Mouse (Mus musculus) layer of hippocampus, postnatal 36 days (tissue): ENCODE data around the gene Hmga2. TPM values are rescaled to one million over a fixed set of nuclear protein-coding genes. Genes with fewer than 3 reads are reported as not detected.

Experiments used
- DNase-seq, 2 experiments: peaks; one replicate each; pipeline ENCODE4 v3.0.0; 2022
- total RNA-seq, 2 experiments: library from RNA; stranded (reverse); gene quantifications; 2 replicates each; pipeline ENCODE4 v1.2.3; 2021

The Hmga2 gene
- total RNA-seq, 2 experiments from 2014 or later = 0.12 to 0.35 TPM

DNA sequence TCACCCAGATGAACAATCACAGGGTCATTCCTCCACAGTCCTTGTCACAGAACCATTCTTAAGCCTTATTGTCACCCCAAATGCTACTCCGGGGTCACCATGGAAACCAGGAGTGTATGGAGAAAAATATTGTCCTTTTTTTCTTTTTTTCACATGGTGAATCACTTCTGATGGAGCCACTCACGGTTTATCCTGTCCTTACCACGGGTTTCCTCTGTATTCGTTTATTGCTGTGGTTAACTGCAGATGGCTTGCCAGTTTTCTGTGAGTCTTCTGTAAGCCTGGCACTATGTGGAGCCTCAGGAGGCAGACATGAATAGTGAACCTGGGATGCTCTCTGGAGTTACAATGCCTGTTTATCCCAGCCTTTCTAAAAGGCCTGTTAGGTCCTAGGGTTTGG, 53.4 kb downstream of the Hmga2 start:
- no peak for DNase-seq

DNA sequence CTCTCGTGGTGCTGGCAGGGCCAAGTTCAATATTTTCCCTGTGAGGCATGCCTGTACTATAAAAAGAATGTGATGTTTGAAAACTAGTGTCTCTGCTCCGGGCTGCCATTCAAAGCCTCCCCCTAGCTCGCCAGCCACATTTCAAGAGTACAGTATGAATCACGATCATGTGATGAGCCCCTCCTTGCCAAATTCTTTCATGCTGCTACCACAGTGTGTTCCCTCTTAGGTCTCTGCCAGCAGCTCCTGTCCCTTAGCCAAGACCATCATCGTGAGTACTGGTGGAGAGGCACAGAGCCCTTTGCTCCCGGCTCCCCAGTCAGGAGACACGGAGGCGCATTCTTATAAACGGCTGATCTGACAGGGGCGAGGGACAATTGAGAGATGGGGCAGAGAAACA, 54.2 kb downstream of the Hmga2 start:
- peak; percentile 24 to 38 for DNase-seq

DNA sequence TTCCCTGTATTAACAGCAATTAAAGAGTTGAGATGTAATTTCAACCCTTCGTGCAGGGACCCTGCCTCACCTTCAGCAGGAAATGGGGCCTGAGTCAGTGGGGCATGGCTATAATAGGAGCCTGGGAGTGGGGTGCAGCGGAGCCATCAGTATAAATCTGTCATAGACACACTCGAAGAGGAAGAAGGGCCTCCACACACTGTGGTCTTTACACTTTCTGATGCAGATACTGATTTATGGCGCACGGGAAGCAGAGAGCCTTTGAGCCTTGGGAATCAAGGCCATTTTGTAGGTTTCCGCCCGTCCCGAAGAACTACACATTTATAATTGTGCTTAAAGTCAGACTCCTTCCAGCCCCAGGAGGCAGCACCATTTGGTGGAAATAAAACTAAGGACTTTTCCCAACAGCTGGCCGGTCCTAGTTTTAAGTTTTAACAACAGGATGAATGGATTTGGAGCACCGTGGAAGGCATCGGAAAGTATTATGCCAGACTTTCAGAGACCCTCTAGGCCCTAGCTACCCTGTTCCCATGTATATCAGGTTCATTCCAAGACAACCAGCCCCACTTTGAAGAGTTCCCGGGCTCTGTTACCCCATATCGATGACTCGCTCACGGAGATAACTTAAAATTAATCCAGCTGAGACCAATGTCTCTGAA, 55.2 kb downstream of the Hmga2 start:
- DNase-seq = no peak

DNA sequence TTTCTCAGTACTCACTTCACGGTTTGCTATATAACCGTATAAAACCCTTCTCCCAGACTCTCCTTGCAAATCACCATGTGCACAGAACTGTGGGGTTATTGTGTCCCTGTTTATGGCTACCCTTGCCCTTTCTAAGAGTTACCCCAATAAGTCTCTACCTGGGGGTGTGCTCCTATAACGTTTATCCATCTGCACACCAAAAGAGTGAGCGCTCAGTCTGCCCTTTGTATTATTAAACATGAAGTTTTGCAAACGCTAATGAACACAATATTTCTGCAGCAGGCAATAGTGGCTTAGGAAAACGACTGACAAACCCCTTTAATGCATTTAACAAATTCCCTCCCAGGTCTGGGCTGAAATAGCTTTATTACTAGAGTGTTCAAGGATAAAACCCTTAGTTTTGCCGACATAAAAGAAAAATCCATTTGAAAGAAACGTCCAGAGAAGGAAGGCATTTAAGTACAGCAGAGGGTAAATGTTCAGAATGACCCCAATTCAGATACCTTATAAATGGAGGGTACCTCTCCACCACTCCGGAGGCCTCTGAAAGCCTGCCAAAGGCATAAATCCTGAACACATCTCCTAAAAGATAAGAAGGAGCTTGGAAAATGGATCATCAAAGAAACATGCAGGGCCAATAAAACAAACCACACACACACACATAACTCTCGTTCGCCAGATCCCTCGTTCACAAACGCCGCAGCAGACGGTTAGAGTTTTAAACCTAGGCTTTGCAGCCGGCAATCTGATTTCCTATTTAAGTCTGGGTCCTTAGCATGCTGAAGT, 57.3 kb downstream of the Hmga2 start:
- DNase-seq = no peak

DNA sequence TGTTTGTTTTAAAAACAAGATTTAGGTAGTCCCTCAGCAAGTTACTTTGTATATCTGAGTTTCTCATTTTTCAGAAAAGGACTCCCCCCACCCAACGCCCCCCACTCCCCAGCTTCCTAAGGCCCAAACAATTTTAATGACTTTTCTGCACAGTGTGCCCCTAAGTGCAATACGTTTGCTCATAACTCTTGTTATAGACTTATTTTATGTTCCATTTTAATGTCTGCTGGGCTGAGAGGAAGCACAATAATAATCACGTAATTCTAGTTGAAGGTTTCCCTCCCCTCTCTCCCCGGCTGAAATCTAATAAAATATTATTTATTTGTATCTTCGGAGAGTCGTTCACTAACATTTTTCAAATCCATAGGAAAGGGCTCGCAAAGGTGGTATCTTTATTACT, 58.1 kb downstream of the Hmga2 start:
- DNase-seq = no peak

DNA sequence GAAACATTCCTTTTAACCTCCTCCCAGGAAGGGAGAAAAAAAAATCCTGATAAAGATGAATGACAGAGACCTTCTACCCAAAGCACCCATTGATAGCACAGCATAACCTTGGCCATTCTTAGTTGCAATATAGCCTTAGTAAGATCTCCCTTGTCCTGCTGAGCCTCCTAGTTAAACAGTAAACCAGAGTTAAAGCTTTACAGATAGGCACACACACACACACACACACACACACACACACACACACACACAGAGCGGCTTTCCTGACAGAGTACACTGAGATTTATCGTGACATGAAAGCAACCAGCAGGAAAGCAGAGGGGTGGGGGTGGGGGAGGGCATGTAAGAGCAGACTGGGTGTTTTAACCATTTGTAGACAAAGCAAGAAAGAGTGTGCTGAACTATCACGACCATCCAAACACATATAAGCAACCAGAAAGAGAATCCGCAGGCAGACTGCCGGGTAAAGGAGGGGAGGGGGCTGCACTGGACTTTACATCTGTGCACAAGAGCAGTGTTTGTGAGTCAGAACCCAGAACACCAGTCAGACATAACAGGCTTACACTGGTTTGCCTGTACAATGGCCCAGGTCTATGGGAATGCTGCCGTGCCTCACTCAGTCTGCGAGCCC, 58.7 kb downstream of the Hmga2 start:
- no peak for DNase-seq

DNA sequence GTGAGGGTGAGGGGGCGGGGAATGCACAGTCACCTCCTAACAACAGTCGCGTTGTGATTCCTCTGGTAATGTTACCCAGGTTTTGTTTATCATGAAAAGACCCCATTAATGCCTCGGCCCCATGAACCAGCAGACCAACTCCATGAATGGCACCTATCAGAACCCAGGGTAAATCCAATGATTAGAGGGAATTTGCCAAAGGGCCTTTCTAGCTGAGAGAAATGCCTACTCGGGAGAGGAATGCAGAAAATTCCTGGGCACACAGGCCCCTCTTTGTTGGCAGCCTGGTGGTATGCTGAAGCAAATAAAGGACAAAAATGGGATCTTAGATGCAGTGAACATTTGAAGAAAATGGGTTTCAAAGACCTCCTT, 59.2 kb downstream of the Hmga2 start:
- DNase-seq = no peak

DNA sequence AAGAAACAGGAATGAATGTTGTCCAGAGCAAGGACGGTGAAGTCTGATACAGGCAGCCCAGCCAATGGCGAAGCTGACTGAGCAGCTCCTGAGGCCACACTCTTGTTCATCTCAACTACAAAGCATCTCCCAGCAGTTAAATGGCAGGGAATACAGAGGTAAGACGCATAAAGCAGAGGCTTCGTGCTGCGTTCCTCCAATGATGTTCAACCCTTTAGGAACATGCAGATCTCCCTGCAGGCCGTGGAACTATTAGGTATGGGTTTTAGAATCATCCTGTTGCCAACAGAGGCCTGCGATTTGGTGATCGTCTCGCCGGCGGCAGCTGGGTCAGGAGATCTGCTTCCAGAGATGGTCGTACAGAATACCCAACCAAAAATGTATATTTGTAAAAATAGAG, 59.6 kb downstream of the Hmga2 start:
- DNase-seq = no peak

DNA sequence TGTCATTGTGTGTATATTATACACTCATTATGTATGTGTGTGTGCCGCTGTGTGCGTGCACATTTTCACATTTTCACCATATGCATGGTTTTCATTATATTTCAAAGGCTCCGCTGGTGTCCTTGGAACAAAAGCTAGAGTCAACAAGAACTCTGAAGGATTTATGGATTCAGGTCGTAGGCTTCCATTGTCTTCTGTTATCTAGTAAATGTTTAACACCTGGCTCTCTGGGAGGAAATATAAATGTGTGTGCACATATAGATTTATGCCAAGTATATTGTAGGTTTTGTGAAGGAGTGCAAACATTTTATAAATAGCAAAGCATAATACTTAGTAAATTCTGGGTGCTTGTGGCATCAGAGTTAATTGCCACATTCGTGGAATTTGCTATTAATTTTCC, 64.1 kb downstream of the Hmga2 start:
- DNase-seq = no peak

DNA sequence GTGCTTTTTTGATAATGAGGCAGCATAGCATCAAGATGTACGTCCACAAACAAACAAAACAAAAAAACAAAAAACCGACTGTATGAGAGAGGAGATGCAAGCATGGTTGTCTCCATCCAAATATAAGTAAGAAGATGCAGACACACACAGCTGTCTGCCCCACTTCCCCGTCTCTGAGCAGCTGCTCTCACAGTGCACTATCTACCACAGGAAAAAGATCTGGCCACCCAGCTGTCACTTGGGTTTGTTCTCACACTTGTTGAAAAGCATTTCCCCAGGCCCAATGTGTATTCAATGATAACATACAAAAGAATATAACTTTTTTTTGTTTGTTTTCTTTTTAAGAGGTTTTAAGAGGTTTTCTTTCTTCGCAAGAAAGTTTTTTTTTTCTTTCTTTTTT, 65.3 kb downstream of the Hmga2 start:
- DNase-seq = no peak

DNA sequence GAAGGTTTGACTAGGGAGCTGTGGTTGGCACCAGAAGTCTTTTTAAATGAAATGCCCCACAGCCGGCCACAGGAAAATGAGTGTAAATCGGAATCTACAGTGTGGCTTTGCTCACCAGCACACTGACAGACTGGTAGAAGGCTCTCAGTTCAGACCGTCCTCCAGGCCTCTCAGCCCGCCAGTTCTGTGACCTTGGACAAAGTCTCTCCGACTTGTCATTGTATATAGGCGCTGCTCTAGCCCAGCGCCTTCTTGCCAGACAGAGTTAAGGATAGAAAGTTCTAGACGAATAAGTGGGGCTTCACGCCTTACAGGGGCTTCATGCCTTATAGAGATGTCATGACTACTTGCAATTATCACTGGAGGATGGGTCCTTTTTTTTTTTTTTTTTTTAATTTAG, 67.1 kb downstream of the Hmga2 start:
- DNase-seq = no peak

DNA sequence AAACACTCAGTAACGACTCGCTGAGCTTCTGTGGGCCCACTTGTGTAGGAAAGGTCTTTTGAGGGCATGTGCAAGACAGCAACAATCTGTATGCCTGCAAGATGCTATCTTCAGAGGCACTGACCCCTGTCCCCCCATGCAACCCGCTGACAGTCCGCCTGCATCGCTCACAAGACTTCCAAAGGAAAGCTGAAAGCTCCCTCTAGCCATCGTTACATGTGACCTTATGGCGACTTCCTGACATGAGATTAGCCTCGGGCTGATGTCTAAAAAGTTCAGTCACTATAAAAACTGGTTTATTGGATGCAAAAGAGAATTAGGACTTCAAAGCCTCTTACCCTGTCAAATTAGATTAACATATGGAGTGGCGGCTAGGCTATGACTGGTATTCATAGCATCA, 69.0 kb downstream of the Hmga2 start:
- no peak for DNase-seq

DNA sequence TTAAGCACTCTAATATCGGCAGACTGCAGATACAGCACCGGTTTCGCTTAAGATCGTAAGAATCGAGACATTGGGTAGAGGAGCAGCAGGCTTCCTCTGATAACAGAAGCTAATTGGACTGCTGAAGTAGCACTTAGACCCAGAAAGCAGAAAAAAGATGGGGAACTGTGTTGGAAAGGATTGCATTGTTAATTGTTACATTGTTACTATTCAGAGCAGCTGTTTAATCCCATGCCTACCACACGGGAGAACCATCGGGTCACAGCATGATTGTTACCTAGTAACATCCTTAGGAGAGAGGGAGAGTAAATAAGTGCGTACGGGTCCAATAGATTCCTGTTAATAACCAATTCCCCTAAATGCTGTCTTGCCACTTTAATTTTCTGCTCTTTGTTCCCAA, 70.2 kb downstream of the Hmga2 start:
- no peak for DNase-seq

DNA sequence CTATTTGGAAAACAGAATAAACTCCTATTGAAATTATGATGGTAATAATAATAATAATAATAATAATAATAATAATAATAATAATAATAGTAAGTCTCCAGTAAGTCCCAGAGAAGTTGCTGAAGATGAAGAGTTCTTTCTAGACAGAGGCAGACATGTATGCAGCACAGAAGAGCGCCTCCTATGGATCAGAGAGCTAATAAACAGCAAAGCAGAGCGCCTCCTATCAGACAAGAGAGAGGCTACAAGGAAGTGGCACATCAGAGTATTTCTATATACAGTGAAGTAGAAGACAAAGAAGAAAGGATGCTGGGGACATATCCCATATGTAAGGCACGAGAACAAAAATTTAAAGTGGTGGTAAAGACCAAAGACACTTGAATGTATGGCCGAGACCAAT, 70.9 kb downstream of the Hmga2 start:
- DNase-seq = no peak

DNA sequence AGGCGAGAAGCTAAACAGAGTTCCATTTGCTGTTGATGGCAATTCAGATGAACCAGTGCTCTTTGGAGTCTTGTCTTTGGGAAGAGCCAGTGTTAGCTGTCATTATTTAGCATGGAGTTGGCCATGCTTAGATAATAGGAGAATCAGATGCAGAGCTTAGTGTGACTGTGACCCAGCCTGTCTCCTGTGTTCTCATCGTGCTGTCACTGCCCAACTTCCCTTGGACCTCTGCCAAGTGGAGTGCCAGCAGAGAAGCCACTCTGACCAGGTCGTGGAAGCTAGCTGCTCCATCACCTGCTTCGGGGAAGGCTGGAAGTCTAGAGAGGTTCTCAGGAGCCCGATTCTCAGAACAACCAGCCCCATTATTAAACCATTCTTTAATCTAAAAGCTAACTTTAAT, 73.3 kb downstream of the Hmga2 start:
- DNase-seq = no peak

DNA sequence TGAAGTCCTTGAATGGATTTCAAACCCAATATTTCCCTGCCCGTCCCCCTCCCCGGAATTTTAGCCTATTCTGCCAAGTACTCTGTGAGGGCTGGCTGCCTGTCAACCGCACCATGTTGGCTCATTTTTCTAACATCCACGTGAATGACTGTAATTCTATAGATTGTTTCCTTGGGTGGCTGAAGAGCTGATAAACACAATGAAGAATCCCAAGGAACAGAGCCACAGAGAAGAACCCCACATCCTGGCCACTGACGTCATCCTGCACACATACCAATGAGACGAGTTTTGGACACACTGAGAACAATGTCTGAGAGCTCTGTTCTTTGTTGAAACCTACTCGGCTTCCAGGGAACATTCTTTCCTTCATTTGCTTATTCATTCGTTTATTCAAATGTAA, 74.5 kb downstream of the Hmga2 start:
- no peak for DNase-seq

DNA sequence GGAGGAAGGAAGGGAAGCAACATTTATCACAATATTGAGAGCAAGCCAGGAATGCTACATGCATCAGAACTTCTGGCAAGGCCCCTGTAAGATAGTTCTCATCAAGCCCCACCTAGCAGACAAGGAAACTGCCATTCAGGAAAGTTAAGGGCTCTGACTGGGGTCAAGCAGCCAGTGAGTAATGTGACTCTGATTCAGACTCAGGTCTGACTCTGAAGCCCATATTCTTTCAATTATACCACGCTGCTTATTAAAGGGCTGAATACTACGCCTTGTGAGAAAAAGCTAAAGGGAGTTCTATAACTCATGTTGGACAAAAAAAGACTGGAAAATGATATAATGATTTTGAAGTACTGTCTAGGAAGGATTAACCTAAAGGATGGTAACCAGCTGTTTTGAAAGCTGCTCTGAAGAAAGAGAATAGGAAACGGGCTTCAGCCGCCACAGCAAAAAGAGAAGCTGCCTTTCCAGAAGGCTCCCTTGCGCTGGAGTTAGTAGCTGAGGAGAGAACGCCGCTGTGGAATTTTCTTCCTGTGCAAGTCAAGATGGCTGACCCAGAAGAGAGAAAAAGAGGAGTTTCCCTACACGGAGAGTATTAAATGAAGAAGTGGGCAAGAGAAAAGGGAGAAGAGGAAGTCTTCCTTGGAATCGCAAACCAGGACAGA, 76.3 kb downstream of the Hmga2 start:
- no peak for DNase-seq

DNA sequence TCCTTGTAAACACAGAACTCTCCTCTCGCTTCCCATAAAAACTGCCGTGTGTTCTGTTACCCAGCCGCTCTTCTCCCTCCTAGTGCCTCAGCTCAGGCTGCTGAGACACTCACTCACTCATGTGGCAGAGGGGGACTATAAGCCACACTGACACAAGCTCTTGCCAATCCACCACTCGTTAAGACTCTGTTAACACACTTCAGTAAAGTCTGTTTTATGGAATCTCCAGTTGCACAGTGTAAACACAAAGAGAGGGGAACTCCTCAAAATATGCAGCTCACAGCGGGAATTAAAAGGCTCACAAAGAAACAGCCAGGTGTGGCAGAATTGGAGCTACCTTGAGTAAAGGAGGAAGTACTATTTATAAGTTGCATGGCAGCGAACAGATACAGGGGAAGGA, 77.5 kb downstream of the Hmga2 start:
- no peak for DNase-seq

DNA sequence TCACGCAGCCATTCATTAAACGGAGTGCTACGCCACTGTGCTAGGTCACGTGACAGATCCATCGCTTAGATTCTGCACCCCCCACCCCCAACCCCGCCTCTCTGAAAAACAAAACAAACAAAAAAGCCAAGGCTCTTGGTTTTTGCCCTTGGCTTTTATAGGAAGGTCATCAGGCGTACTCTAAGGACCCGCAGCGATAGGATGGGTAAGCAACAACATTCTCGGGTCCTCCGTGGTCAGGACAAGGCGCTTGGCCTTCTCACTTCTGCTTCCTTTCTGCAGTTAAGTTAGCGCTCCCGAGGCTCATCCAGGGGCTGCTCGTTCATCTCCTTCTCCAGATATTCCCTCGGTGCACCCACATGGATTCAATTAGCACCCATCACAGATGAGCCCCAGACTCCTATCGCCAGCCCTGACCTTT, 79.0 kb downstream of the Hmga2 start:
- DNase-seq = no peak

DNA sequence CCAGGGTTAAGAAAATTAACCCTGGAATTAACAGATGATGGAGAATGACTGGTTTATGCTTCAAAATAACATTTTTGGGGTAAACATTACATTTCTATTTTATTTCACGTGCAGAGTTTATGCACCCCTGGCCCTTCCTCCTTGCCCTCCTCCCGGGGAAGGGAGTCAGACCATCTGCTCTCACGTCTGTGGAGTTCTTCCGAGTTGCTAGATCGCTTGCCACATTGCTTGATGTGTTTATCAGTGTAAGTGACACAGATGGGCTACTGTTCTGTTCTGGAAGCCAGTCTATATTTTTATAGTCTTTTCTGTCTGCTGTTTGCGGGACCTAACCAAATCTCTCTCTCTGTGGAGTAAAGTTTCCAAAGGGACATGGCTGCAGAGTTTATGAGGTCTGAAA, 80.7 kb downstream of the Hmga2 start:
- DNase-seq = no peak

DNA sequence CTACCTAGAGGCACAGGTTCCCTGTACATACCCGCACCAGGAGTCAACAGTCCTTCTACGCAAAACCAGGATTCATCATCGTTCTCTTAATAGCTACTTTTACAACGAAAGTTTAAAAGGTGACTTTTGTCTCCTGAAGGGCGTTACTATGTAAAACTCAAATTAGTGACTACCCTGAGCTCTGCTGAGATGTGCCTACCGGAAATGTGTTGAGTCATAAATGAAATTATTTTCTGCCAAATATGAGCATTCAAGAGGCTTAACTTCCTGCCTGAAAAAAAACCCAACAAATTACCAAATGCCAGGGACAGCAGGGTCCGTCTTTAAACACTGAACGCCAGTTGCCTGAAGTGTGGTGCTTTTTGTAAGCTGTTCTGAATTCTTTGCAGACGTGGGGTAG, 81.5 kb downstream of the Hmga2 start:
- no peak for DNase-seq

DNA sequence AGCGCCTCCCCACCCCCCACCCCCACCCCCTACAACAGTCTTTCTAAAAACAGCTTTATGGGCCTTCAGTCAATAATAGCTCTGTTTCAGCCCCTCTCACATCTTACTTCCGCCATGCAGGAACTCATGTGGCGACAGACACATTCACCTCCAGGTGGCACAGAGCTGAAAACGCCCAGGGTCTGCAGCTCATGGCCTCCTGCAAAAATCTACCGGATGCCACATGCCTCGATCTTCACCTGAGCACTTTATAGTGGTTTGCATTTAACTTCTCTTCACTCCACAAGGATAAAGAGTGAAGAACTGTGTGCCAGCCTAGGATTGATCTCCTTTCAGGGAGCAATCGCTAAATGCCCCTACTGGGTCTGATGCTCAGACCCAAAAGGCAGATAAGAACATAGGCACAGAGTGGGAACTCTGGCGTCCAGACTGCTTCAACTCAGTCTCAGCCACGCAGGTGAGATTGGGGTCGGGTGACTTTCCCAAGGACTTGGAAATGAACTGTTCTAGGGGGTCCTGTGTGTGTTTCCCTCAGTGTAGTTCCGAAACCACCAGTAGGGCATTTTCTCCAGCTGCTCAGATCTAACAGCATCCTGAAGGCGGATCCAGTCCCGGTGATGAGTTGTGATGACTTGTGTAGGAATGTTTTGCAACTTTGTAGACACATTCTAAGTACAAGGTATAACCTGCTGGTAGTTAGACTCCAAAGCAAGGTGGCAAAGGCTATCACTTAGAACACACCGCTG, 84.1 kb downstream of the Hmga2 start:
- no peak for DNase-seq
